Mouse (Mus musculus): ENCODE measurements at regions not wholly inside any gene's neighbourhood (a gene's known extent, or its start where the extent isn't known, plus 50 kb on each side); places are given as distances from the start of the nearest gene placed in this dataset.

- TF ChIP-seq CTCF (IDR thresholded peaks at IDR 0.05; ENCODE audit: low read depth) = no peak
- TF ChIP-seq EP300 (IDR thresholded peaks at IDR 0.05; ENCODE audit: low read depth) = no peak
These were observed 98.7 kb downstream of the Otol1 start for GRCm38 (mm10) chr3:70106141-70106540.

Measured in heart, postnatal 0 days (tissue).